Mouse (Mus musculus): ENCODE data around the gene Dnah6. TPM values are rescaled to one million over a fixed set of nuclear protein-coding genes. Genes with fewer than 3 reads are reported as not detected.

Gene Dnah6
- total RNA-seq, 2 experiments from 2014 or later = 0.05 to 0.11 TPM

DNA sequence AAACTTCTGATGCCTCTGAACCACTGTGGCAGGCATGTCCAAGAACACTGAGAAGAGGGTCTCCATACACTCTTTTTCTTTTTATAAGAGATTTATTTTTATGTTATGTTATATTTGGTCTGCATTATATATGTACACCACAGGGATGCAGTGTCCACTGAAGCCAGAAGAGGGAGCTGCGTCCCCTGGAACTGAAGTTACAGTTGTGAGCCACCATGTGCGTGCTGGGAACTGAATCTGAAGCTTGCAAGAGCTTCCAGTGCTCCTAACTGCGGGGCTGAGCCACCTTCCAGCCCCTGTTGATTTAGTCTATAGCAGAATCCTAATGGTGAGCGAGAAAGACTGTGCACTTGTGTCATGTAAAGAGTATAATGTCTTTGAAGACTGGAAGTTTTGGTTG is 78.7 kb downstream of the Dnah6 start:
- no peak for DNase-seq

DNA sequence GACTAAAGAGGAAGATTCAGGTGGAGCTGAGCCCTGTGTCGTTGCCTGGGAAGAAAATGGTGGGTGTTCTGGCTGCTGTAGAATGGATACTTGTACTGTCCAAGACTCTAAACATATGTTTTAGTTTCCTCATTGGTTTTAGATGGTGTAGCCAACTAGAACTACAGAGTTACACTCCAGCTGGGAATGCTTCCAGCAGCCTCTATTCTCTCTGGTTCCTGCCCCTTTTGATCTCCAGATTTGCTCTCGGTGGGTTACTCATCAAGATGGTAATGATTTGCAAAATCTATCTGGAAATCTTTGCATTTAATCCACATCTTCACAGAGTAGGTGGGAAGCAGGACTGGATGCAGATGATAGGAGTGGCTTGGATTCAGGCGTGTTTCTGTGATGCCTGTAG is 80.6 kb downstream of the Dnah6 start:
- no peak for DNase-seq

DNA sequence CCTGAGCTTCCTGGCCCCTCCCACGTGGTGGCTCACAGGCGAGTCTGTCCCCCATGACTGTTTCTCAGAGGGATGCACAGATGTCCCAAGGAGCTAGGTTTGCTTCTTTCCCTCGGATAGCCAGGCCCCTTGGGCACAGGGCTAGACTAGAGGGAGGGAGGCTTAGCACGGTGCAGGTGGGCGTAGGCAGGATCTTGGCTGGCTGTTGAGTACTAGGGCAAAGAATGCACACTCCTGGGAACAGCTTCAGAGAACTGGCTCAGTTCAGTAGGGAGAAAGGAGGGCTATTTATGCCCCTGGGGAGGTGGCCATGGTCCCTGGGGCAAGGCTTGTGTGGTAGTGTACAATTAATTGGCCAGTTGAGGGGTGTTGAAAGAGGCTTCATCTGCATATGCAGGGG is 88.7 kb downstream of the Dnah6 start:
- no peak for DNase-seq

DNA sequence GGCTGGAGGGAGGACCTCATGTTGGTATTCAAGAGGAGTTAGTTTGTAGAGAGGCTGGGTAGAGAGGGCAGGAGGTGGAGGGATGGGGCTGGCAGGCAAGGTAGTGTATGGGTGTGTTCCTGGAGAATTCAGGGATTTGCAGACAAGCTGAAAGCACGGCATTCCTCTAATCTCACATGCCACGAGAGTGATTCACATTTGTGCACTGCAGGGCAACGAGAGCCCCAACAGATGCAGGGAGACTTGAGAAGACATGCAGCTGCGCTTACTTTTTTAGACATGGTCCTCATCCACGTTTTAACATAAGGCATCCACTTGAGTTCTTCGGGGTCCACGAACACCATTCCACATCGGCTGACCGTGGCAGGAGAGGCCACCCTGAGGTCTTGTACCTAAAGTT is 93.9 kb downstream of the Dnah6 start:
- DNase-seq = no peak

DNA sequence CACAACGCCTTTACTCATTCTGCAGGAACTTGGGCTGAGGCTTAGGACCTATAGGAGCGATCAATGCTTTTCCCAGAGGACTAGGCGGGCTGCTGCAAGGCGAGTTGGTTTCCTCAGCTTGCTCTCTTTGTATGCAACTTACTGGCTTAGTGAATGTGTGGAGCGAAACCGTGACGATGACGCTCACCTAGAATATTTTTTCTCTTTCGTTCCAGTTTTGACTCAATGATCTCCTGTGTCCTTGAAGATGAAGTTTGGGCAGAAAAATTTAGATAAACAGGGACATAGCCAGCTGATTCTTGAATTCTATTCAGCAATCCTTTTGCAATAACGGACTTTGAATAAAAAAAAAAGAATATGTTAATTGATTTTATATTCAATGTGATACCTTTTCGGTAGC is 101.1 kb downstream of the Dnah6 start:
- DNase-seq = no peak

DNA sequence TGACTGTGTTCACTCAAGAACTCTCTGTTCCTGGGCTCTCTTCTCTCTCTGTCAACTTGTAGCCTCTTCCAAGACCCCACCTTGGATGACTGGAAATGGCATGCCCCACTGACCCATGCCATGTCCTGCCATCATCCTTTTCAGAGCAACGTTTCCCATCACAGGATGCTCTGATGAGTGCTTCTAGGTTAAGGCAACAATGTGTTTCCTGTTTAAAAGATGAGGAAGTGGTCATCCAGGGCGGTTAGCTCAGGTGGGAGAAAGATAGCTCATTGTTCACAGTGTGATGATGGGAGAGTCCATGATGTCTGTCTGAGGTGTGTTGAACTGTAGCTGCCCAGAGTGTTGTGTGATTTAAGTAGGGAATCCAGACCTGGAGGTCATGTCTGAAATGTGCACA is 107.6 kb downstream of the Dnah6 start:
- DNase-seq = no peak

DNA sequence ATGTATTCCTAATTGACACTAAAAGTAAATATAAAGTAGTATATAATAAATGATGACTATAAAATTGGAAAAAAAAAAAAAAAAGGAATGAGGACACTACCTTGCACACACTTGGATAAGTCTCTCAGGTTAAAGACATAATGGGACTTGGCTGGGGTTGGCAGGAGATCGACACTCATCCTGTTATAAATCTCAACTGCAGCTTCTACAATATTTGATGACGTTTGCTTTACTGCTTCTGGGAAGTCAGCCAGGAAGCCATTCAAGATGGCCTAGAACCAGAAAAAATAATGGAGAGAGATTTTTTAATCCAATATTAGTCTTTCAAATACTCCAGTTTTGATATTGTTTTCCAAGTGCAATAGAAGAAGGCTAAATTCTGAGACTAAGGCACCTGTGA is 108.1 kb downstream of the Dnah6 start:
- DNase-seq = no peak

DNA sequence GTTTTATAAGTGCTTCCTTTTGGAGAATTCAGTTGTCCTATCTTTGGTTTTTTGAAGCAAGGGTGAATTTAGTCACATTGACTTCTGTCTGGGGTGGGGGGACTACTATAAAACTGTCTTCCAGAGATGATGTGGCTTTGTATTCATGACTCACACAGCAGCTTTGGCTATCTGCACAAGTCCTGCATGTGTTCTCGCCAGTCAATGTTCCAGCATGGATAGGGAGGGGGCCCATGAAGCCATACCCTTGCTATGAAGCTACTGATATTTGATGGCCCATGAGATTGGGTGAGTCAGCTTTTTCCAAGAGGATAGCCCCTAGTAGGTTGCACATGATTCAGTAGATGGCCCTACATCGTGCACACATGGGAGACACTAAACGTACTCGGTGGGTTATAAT is 128.3 kb downstream of the Dnah6 start:
- DNase-seq = no peak

DNA sequence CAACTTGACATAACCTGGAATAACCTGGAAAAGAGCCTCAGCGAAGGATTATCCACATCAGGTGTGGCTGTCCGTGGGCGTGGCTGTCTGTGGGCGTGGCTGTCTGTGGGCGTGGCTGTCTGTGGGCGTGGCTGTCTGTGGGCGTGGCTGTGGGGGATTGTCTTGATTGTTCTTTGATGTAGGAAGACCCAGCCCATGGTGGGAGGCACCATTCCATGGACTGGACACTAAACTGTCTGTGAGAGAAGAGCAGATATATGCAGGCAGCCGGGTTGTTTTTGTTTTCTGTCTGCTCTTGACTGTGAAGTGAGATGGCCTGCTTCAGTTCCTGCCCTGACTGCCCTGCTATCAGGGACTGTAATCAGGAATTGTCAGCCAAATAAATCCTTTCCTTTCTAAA is 130.6 kb downstream of the Dnah6 start:
- DNase-seq = no peak

DNA sequence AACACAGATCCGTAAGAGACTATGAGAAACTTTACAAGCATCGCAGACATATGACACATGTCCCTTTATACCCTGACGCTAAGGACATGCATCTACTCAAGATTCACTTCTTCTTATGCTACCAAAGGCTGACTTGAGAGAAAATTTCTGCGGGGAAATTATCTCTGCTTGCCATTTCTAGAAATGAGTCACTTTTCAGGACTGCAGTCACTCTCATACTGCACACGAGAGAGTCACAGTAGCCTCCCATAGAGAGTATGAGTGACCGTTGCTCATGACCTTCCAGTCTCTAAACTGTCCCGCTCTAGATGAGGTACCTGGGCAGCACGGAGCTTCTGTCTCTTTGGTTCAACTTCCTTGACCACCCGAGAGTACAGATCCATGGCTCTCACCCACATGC is 138.9 kb downstream of the Dnah6 start:
- DNase-seq = no peak

DNA sequence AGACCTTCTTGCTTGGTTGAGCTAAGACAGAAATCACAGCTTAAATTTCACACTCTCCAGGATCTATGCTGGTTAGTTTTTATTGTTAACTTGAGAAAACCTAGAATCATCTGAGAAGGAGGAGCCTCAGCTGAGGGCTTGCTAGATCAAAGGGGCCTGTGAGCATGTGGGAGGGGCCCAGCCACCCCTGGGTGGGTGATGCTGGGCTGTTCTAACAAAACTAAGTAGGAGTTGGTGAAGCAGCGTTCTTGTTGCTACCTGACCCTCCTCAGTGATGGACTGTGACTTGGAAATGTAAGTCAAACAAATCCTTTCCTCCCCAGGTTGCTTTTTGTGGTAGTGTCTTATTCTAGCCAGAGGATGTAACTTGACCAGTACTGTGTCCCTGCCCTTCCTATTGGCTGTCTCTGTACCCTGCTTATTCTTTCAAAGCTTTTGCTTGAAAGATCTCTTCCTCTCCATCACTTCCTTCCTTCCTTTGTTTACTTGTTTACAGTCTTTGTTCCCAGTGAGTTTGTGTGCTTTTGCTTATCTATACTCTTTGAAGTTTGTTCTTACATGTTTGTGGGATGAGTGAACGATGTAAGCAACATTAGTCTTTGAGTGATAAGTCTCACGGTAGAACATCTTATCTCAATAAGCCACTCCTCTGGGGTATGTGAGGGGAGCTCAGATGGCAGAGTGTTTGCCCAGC is 149.2 kb downstream of the Dnah6 start:
- no peak for DNase-seq

DNA sequence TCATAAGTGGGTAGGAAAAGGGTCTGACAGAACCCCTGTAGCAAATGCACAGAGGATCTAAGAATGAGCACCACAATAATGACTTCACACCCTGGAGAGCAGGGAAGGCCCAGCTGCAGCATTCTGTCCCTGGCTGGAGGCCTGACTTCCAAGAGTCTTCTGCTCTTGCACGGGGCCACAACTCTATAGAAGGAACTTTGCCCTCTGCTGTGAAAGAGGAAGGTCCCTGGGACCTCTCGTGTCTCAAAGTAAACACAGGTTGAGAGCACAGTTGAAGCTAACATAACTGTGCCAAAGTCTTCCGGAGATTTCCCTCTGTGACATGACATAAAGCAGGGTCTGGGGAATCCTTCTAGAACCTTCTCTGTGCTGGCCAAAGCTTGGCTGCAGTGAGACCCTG is 150.2 kb downstream of the Dnah6 start:
- no peak for DNase-seq

DNA sequence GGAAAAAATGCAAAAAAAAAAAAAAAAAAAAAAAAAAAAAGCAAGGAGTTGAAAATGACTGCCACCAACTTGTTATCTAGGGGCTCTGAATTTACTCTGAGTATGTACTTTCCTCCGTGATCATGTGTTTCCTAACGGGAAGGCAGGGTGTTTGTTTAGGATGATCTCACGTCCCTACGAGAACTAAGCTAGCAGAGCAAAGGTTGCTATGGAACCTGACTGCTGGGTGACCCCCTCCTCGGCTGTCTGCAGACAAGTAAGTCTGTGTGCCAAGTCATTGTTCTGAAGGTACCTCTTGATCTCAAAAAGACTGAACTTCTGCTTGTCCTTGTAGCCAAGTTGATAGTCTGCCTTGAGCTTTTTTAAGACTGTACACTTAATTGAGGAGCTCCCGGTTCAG is 150.8 kb downstream of the Dnah6 start:
- no peak for DNase-seq

DNA sequence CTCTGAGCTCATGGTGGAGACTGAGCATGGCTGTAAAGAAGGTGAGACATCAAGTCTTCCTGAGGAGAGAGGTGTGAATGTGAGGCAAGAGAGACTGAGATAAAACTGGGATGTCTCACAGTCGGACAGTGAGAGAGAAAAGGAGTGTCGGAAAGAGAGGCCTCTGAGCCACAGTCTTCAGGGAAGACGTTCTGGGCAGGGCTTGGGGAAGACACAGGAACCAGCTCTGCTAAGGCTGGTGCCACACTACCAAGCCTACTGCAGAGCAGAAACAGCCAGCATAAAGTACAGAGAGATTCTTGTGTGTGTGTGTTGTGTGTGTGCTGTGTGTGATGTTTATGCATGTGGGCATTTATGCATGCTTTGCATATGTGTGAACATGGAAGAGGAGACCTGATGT is 156.9 kb downstream of the Dnah6 start:
- DNase-seq = no peak

DNA sequence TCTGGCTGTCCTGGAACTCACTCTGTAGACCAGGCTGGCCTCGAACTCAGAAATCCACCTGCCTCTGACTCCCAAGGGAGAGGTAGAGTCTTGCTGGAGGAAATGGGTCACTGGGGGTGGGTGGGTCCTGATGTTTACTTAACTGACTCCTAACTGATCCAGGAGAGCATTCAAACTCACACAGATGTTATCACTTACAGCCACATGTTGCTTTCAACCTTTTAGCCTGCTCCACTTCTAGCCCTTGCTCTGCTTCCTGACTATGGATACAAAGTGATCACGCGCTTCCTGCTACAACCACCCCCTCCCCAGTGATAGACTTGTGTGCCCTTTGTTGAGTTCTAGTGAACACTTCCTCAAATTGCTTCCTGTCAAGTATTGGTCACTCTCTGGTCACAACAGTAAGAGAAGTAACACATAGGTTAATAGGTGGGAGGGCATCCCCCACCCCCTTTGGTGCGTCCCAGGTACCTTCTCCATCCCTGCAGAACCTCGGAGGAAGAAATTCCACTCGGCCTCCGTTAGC is 161.8 kb downstream of the Dnah6 start:
- no peak for DNase-seq

DNA sequence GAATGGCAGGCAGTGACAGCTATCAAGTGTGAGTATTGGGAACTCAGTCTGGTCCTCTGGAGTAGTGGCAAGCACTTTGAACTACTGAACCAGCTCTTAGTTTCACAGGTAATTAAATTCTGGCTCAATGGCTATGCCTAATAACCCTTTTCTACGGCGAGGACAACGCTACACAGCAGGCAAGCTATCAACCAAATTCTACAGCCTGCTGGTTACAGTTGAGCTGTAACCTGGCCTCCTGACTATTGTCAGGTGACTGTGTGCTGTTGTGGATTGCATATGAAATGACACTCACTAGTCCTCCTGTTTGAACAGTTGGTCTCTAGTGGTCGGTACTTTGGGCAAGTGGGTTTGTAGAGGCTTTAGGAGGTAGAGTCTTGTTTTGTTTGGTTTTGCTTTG is 162.3 kb downstream of the Dnah6 start:
- no peak for DNase-seq

DNA sequence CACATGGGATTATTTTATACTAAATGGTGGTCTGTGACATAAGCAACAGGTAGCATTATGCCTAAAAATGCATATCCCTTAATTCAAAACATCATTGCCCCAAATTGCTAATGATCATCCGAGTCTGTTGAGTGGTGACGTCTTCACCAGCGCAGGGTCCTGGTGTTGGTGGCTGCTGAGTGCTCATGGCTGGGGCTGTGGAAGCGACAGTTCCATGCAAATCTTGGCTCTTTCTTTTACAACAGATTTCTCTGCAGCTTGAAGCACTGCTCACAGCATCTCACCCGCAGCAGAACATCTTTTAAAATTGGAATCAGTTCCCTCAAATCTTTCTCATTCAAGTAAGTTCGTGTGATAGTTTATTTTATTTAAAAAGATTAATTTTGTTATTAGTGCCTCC is 166.1 kb downstream of the Dnah6 start:
- no peak for DNase-seq

DNA sequence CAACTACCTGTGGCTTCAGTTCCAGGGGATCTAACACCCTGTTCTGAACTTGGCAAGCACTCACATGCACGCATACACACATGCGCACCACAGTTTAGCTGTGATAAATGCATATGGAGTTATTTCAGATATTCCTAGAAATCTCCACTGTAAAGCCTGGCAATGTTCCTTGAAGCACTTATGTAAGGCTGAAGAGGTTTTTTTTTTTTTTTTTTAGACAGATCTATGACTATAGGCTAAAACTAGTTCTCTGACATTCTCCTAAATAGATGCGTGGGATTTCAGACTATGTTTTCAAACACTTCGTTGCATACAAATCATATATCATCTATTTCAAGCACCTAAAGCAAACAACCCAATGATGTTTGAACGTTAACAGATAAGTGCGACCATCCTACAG is 166.6 kb downstream of the Dnah6 start:
- DNase-seq = no peak

DNA sequence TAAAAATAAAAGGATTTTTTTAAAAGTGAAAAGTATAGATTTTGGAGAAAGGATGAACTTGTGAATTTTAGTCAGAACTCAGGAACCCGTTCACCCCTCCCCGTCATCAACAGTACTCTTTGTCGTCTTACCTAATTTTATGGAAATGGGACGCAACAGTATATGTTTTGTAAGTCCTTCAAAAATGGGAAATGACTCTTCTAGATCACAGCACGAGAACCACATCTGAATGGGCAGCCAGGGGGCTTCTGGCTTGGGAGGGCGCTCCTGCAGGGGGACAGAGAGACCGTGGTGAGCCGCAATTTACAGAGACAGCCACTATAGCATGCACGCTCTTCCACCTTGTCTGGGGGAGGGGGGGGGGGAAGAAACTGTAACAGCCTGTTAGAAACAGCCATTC is 167.9 kb downstream of the Dnah6 start:
- DNase-seq = no peak

DNA sequence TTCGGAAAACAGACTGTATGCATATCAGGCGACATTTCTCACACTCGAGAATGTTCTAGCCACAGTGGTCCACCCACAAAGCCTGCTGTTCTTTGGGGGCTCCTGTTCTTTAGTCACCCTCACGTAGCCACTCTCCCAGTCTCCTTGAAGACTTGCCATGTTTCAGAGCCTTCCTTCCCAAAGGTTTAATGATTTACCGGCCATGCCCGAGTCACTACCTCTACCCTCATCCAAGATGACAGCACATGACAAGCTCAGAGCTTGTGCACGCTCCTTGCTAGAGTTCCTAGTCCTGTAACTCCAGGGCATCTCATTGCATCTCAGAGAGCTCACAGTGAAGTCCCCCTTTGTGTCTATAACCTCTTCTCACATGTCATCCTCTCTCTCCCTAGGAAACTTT is 174.2 kb downstream of the Dnah6 start:
- no peak for DNase-seq

DNA sequence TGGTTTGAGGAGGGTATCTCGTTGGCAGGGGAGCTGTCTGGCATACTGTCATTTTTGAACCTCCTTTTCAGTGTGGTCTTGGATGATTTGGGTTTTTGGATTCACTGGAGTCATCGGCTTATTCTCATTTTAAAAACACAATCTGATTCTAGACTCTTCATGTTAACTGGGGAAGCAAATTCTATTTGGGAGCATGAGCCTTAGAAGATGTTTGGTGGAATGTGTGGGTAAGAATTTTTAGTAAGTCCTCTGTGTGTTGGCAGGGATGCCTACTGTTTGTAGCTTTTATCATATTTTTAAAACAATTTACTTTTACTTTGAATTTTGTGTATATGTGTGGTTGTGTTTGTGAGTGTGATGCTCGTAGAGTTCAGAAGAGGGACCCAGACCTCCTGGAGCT is 175.5 kb downstream of the Dnah6 start:
- DNase-seq = no peak

DNA sequence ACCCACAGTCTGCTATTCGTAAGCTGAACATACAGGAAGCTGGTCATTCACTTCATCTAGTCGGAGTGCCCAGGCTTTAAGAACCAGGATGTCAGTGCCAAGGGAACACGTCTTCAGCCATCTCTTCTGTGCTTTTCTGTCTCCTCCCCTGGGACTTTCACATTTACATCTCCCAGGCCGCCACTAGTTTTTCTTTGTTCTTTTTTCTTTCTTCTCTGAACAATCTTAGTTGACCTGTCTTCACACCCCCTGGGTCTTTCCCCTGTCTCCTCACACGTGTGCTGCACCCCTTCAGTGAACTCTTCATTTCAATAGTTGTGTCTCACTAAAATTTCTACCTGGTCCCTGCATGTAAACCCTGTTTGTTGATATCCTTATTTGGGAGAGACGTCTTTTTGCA is 179.2 kb downstream of the Dnah6 start:
- DNase-seq = no peak

DNA sequence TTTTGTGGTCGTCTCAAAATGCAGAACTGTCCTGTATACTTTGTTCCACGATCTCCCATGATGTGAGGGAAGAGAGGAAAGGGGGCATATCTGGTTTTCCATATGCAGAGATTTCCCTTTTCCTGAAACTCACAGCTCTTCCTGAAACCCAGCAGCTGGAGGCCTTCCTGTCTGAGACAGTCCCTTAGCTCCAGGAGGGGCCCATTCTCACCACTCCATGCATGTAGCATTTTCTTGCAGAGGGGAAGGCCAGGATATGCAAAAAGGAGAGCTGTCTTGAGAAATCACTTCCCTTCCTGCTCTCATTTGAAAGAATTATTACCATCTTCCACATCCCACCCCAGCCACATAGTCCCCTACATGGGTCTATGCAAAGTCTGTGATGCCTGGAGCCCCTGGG is 183.2 kb downstream of the Dnah6 start:
- no peak for DNase-seq

DNA sequence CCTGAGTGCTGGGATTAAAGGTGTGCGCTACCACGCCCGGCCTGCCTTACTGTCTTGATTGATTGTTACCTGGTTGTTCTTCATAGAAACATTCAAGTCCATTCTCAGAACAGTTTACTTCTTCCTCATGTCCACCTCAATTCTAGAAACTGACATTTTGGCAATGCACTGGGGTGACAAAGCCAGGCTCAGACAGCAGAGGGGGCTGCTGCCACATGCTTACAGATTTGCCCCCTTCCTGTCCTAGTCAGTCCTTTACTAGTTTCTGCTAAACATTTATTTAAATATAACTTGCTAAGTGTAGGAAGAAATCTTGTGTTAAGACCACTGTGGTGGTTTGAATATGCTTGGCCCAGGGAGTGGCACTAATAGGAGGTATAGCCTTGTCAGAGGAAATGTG is 192.6 kb downstream of the Dnah6 start:
- DNase-seq = no peak

DNA sequence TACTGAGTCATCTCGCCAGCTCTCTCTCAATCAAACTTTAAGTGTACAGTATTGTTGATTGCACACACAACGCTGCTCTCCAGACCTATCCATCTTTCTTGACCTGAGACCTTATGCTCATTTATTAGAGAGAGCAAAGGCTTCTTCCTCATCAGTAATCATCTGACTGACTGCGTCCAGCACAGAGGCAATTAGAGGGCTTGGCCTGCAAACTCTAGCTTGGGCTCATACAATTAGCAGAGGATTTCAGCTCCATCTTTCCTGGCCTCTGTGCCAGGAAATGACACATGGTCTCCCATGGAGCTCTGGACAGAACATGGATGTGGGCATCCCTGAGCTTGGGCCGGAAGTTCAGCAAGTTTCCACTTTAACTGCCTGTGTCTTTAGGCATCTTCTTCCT is 193.6 kb downstream of the Dnah6 start:
- no peak for DNase-seq

Measured in gastrocnemius, postnatal 10 days (tissue).